Mouse (Mus musculus): ENCODE measurements around the gene Tmem158. TPM values are rescaled to one million over a fixed set of nuclear protein-coding genes. Genes with fewer than 3 reads are reported as not detected.

Tmem158 gene
- total RNA-seq (2014; rRNA removed) = 183 and 207 TPM in 2 replicates
- 61.4 and 78.6 TPM in 2 replicates for polyA plus RNA-seq (2015; fragmentation: Nextera tagmentation; extraction: Ambion mirVana)

GRCm38 (mm10) chr9:123260611-123261021 lies at the start of gene Tmem158:
Gene Tmem158 (minus strand): TSS chr9:123260764.
- peak within 1 kb of the TSS; percentile 75 for H3K9ac ChIP-seq (replicated peaks; ENCODE audit: low read length, poor library complexity, severe bottlenecking)
- H3K4me3 ChIP-seq (ENCODE audit: low read depth, low read length) = peak within 1 kb of the TSS; percentile 65
- under 1% methylated on average over 38 of the region's 40 CpGs for WGBS
- H3K9me3 ChIP-seq (ENCODE audit: low read length) = no peaks in the 10 kb centered on the region
- peaks cover 2% of the 10 kb centered on the region; the same call in 1 of the 2 replicates for H3K4me1 ChIP-seq (ENCODE audit: insufficient read depth, low read length)
- peak within 1 kb of the TSS; percentile 82 for H3K27ac ChIP-seq (ENCODE audit: low read depth, low read length)
- peak; percentile 87 for DNase-seq (ENCODE audit: low spot score)
- peak; percentile 86 for ATAC-seq (ENCODE audit: low FRiP score)
- no peaks in the 10 kb centered on the region for H3K36me3 ChIP-seq (ENCODE audit: insufficient read depth, low read length)
- TF ChIP-seq CTCF (IDR thresholded peaks at IDR 0.05) = no peak
- peak within 1 kb of the TSS; percentile 69 for H3K4me2 ChIP-seq (ENCODE audit: low read depth, low read length, poor library complexity, severe bottlenecking)
- H3K27me3 ChIP-seq (ENCODE audit: insufficient read depth, low read length) = no peaks in the 10 kb centered on the region

- no peaks in the 10 kb centered on the region for H3K36me3 ChIP-seq (ENCODE audit: insufficient read depth, low read length)
- no peak overlapping the region for H3K27ac ChIP-seq (ENCODE audit: low read depth, low read length)
- WGBS = 66% methylated on average over 2 of the region's 2 CpGs
- H3K9me3 ChIP-seq (ENCODE audit: low read length) = no peaks in the 10 kb centered on the region
- H3K4me3 ChIP-seq (ENCODE audit: low read depth, low read length) = no peak overlapping the region
- H3K27me3 ChIP-seq (ENCODE audit: insufficient read depth, low read length) = no peaks in the 10 kb centered on the region
- no peak for DNase-seq (ENCODE audit: low spot score)
- no peak overlapping the region for H3K4me2 ChIP-seq (ENCODE audit: low read depth, low read length, poor library complexity, severe bottlenecking)
- no peak for TF ChIP-seq CTCF (IDR thresholded peaks at IDR 0.05)
- H3K4me1 ChIP-seq (ENCODE audit: insufficient read depth, low read length) = no peaks in the 10 kb centered on the region
- H3K9ac ChIP-seq (replicated peaks; ENCODE audit: low read length, poor library complexity, severe bottlenecking) = no peak overlapping the region
- no peak for ATAC-seq (ENCODE audit: low FRiP score)
These were observed 49.3 kb upstream of the Tmem158 start for GRCm38 (mm10) chr9:123309685-123310365.

GRCm38 (mm10) chr9:123309073-123309472 lies 48.5 kb upstream of the Tmem158 start:
- H3K27ac ChIP-seq (ENCODE audit: low read depth, low read length) = no peak overlapping the region
- no peaks in the 10 kb centered on the region for H3K36me3 ChIP-seq (ENCODE audit: insufficient read depth, low read length)
- H3K9ac ChIP-seq (replicated peaks; ENCODE audit: low read length, poor library complexity, severe bottlenecking) = no peak overlapping the region
- no peak for ATAC-seq (ENCODE audit: low FRiP score)
- 66% methylated on average over 5 of the region's 5 CpGs for WGBS
- H3K4me1 ChIP-seq (ENCODE audit: insufficient read depth, low read length) = no peaks in the 10 kb centered on the region
- no peaks in the 10 kb centered on the region for H3K9me3 ChIP-seq (ENCODE audit: low read length)
- H3K27me3 ChIP-seq (ENCODE audit: insufficient read depth, low read length) = no peaks in the 10 kb centered on the region
- H3K4me2 ChIP-seq (ENCODE audit: low read depth, low read length, poor library complexity, severe bottlenecking) = no peak overlapping the region
- H3K4me3 ChIP-seq (ENCODE audit: low read depth, low read length) = no peak overlapping the region
- TF ChIP-seq CTCF (IDR thresholded peaks at IDR 0.05) = no peak
- DNase-seq (ENCODE audit: low spot score) = no peak

- Histone ChIP-seq H3K4me1 (ENCODE audit: insufficient read depth, low read length) (no peaks in the 10 kb centered on the region), H3K4me2 (ENCODE audit: low read depth, low read length, poor library complexity, severe bottlenecking) (no peak overlapping the region), H3K9ac (replicated peaks; ENCODE audit: low read length, poor library complexity, severe bottlenecking) (no peak overlapping the region), H3K27me3 (ENCODE audit: insufficient read depth, low read length) (no peaks in the 10 kb centered on the region), H3K36me3 (ENCODE audit: insufficient read depth, low read length) (no peaks in the 10 kb centered on the region), H3K27ac (ENCODE audit: low read depth, low read length) (no peak overlapping the region), H3K4me3 (ENCODE audit: low read depth, low read length) (no peak overlapping the region), H3K9me3 (ENCODE audit: low read length) (no peaks in the 10 kb centered on the region)
- WGBS = 89% methylated on average over 8 of the region's 8 CpGs
- no peak for TF ChIP-seq CTCF (IDR thresholded peaks at IDR 0.05)
- no peak for ATAC-seq (ENCODE audit: low FRiP score)
- DNase-seq (ENCODE audit: low spot score) = no peak
These were observed 44.4 kb upstream of the Tmem158 start for GRCm38 (mm10) chr9:123304917-123305316.

GRCm38 (mm10) chr9:123303952-123304351 lies 43.4 kb upstream of the Tmem158 start:
- no peak overlapping the region for H3K9ac ChIP-seq (replicated peaks; ENCODE audit: low read length, poor library complexity, severe bottlenecking)
- no peaks in the 10 kb centered on the region for H3K4me1 ChIP-seq (ENCODE audit: insufficient read depth, low read length)
- DNase-seq (ENCODE audit: low spot score) (no peak), ATAC-seq (ENCODE audit: low FRiP score) (no peak)
- H3K9me3 ChIP-seq (ENCODE audit: low read length) = no peaks in the 10 kb centered on the region
- H3K4me3 ChIP-seq (ENCODE audit: low read depth, low read length) = no peak overlapping the region
- WGBS = 89% methylated on average over 7 of the region's 7 CpGs
- TF ChIP-seq CTCF (IDR thresholded peaks at IDR 0.05) = no peak
- H3K4me2 ChIP-seq (ENCODE audit: low read depth, low read length, poor library complexity, severe bottlenecking) = no peak overlapping the region
- no peak overlapping the region for H3K27ac ChIP-seq (ENCODE audit: low read depth, low read length)
- no peaks in the 10 kb centered on the region for H3K27me3 ChIP-seq (ENCODE audit: insufficient read depth, low read length)
- H3K36me3 ChIP-seq (ENCODE audit: insufficient read depth, low read length) = no peaks in the 10 kb centered on the region

- ATAC-seq (ENCODE audit: low FRiP score) = no peak
- Histone ChIP-seq H3K27ac (ENCODE audit: low read depth, low read length) (no peak overlapping the region), H3K4me3 (ENCODE audit: low read depth, low read length) (no peak overlapping the region), H3K9ac (replicated peaks; ENCODE audit: low read length, poor library complexity, severe bottlenecking) (no peak overlapping the region), H3K4me2 (ENCODE audit: low read depth, low read length, poor library complexity, severe bottlenecking) (no peak overlapping the region), H3K36me3 (ENCODE audit: insufficient read depth, low read length) (no peaks in the 10 kb centered on the region), H3K27me3 (ENCODE audit: insufficient read depth, low read length) (no peaks in the 10 kb centered on the region), H3K9me3 (ENCODE audit: low read length) (no peaks in the 10 kb centered on the region), H3K4me1 (ENCODE audit: insufficient read depth, low read length) (no peaks in the 10 kb centered on the region)
- no peak for DNase-seq (ENCODE audit: low spot score)
- 91% methylated on average over 2 of the region's 2 CpGs for WGBS
- no peak for TF ChIP-seq CTCF (IDR thresholded peaks at IDR 0.05)
These were observed 42.3 kb upstream of the Tmem158 start for GRCm38 (mm10) chr9:123302759-123303313.
